Mouse (Mus musculus): ENCODE results near the gene Pdzd9. TPM values are rescaled to one million over a fixed set of nuclear protein-coding genes. Genes with fewer than 3 reads are reported as not detected.

Pdzd9 gene
- 0.17 and 0.25 TPM in 2 replicates for polyA plus RNA-seq (2012; rRNA removed)

GRCm38 (mm10) chr7:120670153-120670875 lies at the start of gene Pdzd9:
TSS of gene Pdzd9 (minus strand) at chr7:120670343.

GRCm38 (mm10) chr7:120677001-120677643 lies 7.0 kb upstream of the Pdzd9 start, which contains the start of gene Mosmo:
TSS of gene Mosmo (plus strand) at chr7:120677618.

GRCm38 (mm10) chr7:120634711-120635361 lies 35.3 kb downstream of the Pdzd9 start, which contains the start of gene Uqcrc2:
TSS of gene Uqcrc2 (plus strand) at chr7:120635176.

Other genes starting within 250 kb of the Pdzd9 start
- 212 and 243 TPM in 2 replicates for gene Uqcrc2, start 35.2 kb downstream of the Pdzd9 start, polyA plus RNA-seq (2012; rRNA removed)
- gene Mosmo, start 7.3 kb upstream of the Pdzd9 start, polyA plus RNA-seq (2012; rRNA removed) = 24.1 and 25.7 TPM in 2 replicates
- 3.0 and 4.5 TPM in 2 replicates for gene Vwa3a, start 69.0 kb upstream of the Pdzd9 start, polyA plus RNA-seq (2012; rRNA removed)
- gene Gm5737, start 142.0 kb upstream of the Pdzd9 start, polyA plus RNA-seq (2012; rRNA removed) = 0.16 and 0.21 TPM in 2 replicates
- 40.9 and 46.2 TPM in 2 replicates for gene Eef2k, start 172.5 kb upstream of the Pdzd9 start, polyA plus RNA-seq (2012; rRNA removed)
- gene Polr3e, start 247.4 kb upstream of the Pdzd9 start, polyA plus RNA-seq (2012; rRNA removed) = 27.0 and 30.9 TPM in 2 replicates